Mouse (Mus musculus) left cerebral cortex, adult 18-20 months (tissue): ENCODE measurements around the gene Snapc1. TPM values are rescaled to one million over a fixed set of nuclear protein-coding genes. Genes with fewer than 3 reads are reported as not detected.

Source experiments
- DNase-seq, 2 experiments: peaks; one replicate each; pipeline ENCODE4 v3.0.0; 2021 to 2022; ENCODE audit warnings: low spot score in 2 of 2, mixed read lengths in 1 of 2
- total RNA-seq, 2 experiments: library from RNA; stranded (reverse); gene quantifications; 2 replicates each; pipeline ENCODE4 v1.2.3; 2021

The Snapc1 gene
- total RNA-seq, 2 experiments from 2014 or later, result 48.1 to 52.5 TPM

DNA sequence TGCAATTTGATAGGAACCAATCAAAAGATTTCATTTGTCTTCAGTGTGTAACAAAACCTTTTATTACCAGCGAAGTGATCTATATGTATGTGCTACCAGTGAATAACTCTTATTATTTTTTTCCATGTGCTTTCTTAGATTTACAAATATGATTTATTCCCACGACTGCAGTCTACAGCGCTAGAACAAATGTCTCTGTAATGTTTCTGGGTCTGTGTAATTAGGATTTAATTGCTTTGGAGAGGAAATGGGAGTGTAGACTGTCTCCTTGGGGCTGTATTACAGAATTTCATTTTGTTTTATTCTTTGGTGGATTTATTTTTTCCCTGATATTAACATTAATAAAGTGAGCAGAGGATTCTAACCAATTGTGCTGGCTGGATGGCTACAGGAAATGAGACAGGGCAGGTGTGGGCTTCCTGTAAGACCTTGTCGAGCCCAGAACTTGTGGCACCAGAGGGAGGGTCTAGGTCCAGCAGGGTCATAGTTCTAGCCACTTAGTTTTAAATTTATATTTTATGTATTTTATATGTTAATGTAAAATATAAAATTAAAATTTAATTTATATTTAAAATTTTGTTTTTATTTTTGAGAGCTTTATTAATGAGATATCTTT lies 24.2 kb downstream of the Snapc1 start:
- no peak for DNase-seq

DNA sequence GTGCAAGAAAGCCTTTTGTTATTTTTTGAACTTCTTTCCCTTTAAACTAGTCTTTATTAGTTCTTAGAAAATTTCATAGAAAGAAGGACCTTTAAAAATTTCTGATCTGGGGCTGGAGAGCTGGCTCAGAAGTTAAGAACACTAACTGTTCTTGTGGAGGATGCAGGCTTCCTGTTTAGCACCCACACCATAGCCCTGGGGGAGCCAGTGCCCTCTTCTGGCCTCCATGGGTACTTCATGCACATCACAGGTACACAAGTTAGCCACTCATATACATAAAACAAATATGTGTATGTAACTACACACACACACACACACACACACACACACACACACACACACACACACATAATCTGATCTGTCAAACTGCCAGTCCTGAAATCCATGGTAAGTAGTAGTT lies 25.3 kb downstream of the Snapc1 start:
- peak in 1 of 2 experiments; percentile 26 for DNase-seq

DNA sequence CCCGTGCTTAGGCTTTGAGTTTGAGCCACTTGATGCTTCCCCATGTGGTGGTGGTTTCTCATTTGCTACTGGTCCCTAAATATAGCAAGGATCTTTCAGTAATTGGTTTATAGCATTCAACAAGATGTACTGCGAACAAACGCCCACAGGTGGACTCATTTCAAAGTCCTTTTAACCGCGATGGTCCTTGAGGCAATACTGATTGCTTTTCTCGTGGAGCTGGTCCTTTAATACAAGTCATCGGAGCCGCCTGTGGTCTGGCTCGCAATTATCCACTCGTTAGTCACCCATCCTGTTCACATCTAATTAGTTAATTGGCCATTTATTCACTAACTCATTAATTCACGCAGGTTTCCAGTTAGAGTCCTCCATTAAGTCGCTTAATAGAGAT lies 32.6 kb downstream of the Snapc1 start:
- peak in 1 of 2 experiments; percentile 13 for DNase-seq

DNA sequence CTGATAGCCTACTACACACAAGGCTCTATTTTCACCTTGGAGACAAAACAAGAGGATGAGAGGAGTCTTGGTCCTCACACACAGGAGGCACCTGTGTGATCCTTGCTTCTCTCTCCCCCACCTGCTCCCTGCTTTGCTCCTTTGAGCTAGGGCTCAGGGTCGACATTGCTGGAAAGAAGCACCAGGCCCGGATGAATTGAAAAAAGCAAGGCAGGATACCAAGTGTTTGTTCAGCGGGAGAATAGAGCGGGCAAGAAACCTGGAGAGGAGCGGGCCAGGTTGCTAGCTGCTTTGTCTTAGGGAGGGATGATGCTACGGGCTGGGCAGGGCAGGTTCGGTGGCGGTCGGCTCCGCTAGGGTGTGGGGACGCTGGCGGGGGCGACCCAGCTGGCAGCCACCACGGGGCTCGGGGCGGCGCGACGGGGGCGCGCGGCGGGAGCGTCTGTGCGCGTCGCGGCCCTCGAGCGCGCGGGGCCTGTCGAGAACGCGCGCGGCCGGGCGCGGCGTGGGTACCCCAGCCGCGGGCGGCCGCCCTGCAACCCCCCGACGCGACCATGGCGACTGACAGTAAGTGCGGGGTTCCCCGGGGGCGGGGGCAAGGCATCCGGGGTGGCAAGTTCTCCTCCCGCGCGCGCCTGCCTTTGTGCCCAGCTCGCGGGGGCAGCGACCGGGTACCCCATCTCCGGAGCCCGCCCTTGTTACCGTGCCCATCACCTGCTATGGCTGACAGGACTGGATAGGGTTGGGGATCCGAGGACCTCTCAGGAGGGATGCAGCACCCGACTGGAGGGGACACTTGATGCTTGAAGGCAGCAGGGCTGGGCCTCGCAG lies 33.2 kb downstream of the Snapc1 start, which contains the start of gene Syt16:
Syt16 (plus strand) TSS at position 365 of the 831 bp plus-strand sequence.
- DNase-seq, result peak; percentile 65 to 78

DNA sequence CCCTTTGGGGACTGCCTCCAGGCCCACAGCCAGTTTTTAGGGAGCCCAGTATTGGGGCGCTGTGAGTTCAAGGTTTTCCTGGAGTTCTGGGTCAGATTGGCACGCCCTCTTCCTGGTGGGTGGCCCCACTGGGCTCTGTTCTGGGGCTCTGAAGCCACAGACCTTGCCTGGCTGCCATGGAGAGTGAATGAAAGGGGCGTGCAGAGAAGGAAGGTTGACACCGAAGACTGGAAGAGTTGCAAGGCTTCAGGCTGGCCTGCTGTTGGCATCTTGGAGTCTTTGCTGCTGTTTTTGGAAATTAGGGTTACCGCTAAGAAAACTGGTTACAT lies 33.8 kb downstream of the Snapc1 start:
- DNase-seq, result peak in 1 of 2 experiments; percentile 21

DNA sequence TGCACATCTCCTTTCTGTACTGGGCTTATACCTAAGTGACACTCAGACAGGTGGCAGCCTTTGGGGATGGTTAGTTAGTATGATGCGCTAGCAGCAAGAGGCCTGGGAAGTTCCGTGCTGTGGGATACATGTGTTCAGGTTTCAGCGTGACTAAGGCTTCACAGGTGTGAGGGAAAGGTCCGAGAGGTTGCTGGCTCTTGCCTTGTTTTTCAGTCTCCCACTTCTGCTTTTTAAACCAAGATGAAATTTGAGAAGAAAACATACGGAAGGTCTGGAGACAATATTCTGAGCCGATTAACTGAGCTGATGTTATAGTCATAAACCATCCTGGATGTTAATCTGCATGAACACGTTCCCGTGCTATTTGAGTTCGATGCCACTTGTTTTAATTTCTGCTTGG lies 38.2 kb downstream of the Snapc1 start:
- no peak for DNase-seq

DNA sequence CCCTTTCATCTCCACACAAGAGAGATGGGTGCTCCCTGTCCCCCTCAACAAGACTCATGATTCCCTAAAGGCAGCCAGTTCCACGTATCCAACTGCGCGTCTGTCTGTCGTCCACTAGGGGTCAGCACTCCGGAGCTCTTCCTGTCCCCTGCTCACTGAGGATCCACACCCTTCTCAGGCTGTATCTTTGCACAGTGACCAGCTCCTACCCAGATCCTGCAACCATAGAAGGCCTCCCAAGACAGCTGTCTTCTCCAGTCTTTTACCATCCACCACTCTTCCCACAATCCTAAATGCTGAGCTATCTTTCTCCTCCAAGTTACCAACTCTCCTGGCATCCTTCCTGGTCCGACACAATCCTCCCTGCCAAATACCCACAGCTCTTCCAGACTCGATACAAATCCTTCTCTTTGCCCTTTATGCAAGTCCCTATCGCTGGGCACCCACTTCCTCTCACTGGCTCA lies 45.2 kb downstream of the Snapc1 start:
- DNase-seq, result peak; percentile 62 to 74

DNA sequence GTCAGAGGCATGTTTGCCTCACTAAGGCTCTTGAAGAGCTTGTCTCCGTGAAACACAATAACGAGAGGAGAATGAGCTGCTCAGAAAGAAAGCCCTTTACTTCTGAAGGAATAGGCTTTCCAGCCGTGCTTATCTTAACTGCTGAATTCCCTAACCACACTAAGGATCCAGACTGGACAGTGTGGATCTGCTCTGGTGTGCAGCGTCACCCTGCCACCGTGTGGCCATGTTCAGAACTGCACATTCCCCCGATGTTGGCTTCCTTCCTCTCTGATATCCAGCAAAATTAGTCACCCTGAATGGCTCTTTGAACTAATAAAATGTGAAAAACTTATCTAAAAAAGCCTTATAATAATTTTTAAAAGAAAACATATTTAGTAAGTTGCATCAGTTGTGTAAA lies 49.5 kb downstream of the Snapc1 start:
- DNase-seq, result peak; percentile 91 to 93

DNA sequence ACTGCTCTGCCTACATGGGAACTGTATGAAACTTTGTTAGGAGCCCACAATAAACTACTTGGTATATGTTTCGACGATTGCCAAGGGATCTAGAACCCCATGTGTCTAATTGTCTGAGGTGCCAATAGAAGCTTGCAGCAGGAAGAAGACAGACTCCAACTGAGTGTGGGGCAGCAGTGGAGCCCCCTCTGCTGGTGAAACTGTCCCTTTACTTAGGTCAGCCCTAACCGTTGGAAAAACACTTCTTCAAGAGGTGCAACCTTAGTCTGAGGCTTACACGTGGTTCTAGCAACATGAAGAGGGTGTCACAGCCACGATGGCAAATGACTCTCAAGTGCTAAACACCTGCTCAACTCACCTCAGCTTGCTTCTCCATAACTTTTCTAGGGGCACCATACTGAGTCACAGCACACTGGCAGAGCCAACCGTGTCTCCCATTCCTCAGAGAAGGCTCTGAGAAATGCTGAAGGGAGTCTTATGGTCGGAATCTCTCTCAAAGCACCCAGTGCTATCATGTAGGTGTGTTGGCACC lies 50.5 kb downstream of the Snapc1 start:
- peak in 1 of 2 experiments; percentile 47 for DNase-seq

DNA sequence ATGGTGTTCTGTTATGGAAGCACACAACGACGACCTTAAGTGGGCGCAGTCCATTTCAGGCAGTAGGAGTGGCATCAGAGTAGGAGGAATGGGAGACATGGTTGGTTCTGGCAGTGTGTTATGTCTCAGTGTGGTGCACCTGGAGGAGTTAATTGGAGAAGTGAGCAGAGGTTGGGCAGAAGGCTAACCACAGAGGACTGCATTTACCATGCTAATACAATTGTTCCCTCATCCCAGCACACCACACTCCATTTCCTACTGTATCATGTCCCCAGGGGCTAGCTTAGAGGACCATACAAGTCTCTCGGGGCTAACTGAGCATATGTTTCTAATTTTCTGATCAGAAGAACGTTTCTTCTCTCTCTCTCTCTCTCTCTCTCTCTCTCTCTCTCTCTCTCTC lies 51.2 kb downstream of the Snapc1 start:
- DNase-seq, result no peak

DNA sequence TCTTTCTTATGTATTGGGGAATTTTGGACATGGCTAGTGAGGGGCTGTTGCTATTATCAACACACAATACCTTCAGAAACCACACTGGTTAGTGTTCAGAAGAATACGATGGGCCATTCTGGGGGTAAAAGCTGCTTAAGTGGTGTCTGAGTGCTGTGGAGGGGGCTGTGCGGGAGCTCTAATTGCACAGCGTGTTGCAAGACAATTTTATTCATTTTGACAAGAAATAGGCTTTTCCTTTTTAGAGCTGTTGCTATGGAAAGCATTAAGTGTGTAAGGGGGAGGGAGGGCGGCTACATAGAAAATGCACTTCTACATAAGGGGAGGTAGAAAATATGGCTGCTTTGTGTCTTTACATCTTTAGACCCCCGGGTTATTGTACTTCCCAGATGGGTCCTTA lies 59.0 kb downstream of the Snapc1 start:
- DNase-seq, result no peak

DNA sequence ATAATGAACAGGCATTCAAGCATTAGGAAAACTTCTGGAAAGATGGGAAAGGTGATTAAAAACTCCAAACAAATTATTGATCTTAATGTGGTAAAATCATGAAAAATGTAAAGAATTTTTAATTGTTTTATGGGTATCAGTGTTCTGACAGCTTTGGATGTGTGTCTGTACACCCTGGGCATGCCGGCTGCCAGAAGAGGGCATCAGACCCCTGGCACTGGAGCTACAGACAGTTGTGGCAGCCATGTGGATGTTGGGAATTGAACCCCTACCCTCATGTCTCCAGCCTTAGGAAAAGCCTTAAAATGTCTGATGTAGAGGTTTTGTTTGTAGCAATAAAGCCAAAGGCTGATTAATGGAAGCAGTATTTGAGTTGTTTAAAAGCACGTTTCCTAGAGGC lies 60.6 kb downstream of the Snapc1 start:
- DNase-seq, result no peak

Other genes with a start within 250 kb of the Snapc1 start
- gene Hif1a, start 63.1 kb upstream of the Snapc1 start, total RNA-seq, result 10 to 100 TPM; 50.5 to 51.9 TPM
- gene Gm49321, start 26.8 kb upstream of the Snapc1 start, total RNA-seq, result 10 to 100 TPM; 16.9 to 20.9 TPM
- 10 to 100 TPM; 73.5 to 79.2 TPM for gene Syt16, start 33.2 kb downstream of the Snapc1 start, total RNA-seq